Mouse (Mus musculus): ENCODE measurements around the gene Eif2b4.

DNA sequence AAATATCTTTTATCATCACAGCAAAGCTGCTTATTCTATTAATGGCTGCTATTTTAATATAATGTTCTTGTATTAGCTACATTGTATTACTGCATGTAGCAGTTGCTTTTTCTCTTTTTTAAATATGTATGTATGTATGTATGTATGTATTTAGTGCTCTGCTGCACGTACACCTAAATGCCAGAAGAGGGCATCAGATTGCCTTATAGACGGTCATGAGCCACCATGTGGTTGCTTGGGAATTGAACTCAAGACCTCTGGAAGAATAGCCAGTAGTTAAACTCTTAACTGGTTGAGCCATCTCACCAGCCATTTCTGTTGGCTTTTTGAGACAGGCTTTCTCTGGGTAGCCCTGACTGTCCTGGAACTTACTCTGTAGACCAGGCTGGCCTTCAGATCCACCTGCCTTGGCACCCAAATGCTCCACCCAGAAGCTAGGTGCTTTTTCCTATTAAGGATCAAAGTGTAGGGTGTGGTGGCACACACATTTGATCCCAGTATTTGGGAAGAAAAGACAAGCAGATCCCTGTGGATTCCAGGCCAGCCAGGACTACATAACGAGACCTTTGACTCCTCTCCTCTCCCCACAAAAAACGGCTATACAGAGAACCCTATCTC, 4.9 kb downstream of the Eif2b4 start:
- TF ChIP-seq POLR2A (IDR thresholded peaks at IDR 0.05; ENCODE audit: borderline replicate concordance, extremely low read depth, low read depth, low read length), result no peak
- TF ChIP-seq CTCF (IDR thresholded peaks at IDR 0.05; ENCODE audit: insufficient read depth, low read length), result no peak
